Mouse (Mus musculus) neural tube, embryonic 14.5 days (tissue): ENCODE results near the gene Kcnk6. TPM values are rescaled to one million over a fixed set of nuclear protein-coding genes. Genes with fewer than 3 reads are reported as not detected.

Experiments
- ATAC-seq: fragments of 200-750 bp; cut with Nextera tagmentation; 2 replicates; pipeline ENCODE4 v1.8.0; 2017; ENCODE audit warnings: low read depth, mild to moderate bottlenecking, moderate TSS enrichment, moderate library complexity
- H3K27ac ChIP-seq: fragments of 300-500 bp; sonication (generic); 2 replicates; pipeline ENCODE4 v1.5.1; 2014; ENCODE audit warnings: low read depth, mild to moderate bottlenecking, control low read depth, low read length, moderate library complexity, mixed read lengths
- H3K27me3 ChIP-seq: fragments of 300-500 bp; sonication (generic); 2 replicates; pipeline ENCODE4 v1.6.1; 2014; ENCODE audit warnings: low read length; ENCODE audit not compliant: control insufficient read depth, insufficient read depth
- H3K36me3 ChIP-seq: fragments of 300-500 bp; sonication (generic); 2 replicates; pipeline ENCODE4 v1.6.1; 2014; ENCODE audit warnings: low read length, mixed read lengths; ENCODE audit not compliant: control insufficient read depth, insufficient read depth
- H3K4me1 ChIP-seq: fragments of 300-500 bp; sonication (generic); 2 replicates; pipeline ENCODE4 v1.6.1; 2014; ENCODE audit warnings: low read length; ENCODE audit not compliant: control insufficient read depth, insufficient read depth
- H3K4me2 ChIP-seq: fragments of 300-500 bp; sonication (generic); 2 replicates; pipeline ENCODE4 v1.6.1; 2014; ENCODE audit warnings: mild to moderate bottlenecking, low read depth, low read length, control low read depth
- H3K4me3 ChIP-seq: fragments of 300-500 bp; sonication (generic); 2 replicates; pipeline ENCODE4 v1.5.1; 2014; ENCODE audit warnings: low read depth, low read length, control low read depth, mixed read lengths
- H3K9ac ChIP-seq: fragments of 300-500 bp; sonication (generic); replicated peaks from 2 replicates; pipeline ENCODE4 v1.6.1; 2014; ENCODE audit warnings: low read depth, mild to moderate bottlenecking, control low read depth, low read length, mixed read lengths
- H3K9me3 ChIP-seq: fragments of 300-500 bp; sonication (generic); 2 replicates; pipeline ENCODE4 v1.6.1; 2016; ENCODE audit warnings: low read length; ENCODE audit not compliant: control insufficient read depth
- WGBS: fragments of 180-500 bp; shearing (Covaris S2); extraction: QIAGEN DNeasy Blood & Tissue Kit; methylation state at CpG from one replicate; pipeline ENCODE4 v1.1.7; 2014; 5-methylcytosine and 5-hydroxymethylcytosine counted together
- polyA plus RNA-seq: library from polyadenylated mRNA; unstranded; fragments of >200 nt; fragmentation: Nextera tagmentation; extraction: Ambion mirVana; gene quantifications from 2 replicates; pipeline ENCODE4 v1.2.1, GENCODE M21; 2014

Gene Kcnk6
- polyA plus RNA-seq, 1 experiment from 2014 or later = 0.52 TPM

DNA sequence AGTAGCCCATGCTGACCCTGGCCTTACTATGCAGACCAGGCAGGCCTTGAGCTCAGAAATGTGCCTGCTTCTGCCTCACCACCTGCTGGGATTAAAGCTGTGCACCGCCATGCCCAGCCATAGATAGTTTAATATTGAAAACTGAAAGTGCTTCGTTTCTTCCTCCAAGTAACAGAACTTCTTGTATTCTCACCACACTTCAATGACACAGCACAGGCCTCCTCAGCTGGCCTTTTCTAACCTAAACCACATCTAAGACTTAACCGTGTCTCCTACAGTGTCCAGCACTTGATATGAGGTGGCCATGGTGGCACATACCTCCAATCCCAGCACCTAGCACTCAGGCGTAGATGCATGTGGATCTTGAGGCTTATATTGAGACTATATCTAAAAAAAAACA lies 38.1 kb upstream of the Kcnk6 start:
- no peak for ATAC-seq

DNA sequence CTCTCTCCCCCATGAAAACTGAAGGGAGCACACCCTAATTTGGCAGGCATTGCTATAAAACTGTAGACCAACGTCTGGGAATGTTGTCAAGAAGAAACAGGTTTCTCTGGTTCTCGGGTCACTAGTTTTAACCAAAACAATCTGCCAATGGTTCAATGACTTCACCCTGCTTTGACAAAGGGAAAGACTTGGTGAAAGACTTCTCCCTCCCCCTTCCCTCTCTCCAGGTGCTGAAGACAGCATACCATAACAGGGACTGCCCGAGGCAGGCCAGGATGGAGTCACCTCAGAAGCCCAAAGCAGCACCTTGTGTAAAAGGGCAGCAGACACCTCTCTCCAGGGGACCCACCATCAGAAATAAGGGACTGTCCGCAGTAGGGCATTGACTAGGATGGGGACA lies 34.6 kb upstream of the Kcnk6 start:
- Histone ChIP-seq H3K4me3 (no peak overlapping the region), H3K9me3 (no peaks in the 10 kb centered on the region), H3K27ac (no peak overlapping the region), H3K4me2 (no peak overlapping the region), H3K27me3 (no peaks in the 10 kb centered on the region), H3K9ac (no peak overlapping the region), H3K4me1 (no peaks in the 10 kb centered on the region), H3K36me3 (no peaks in the 10 kb centered on the region)
- 60% methylated on average over 4 of the region's 4 CpGs for WGBS
- no peak for ATAC-seq

More for the DNA sequence above, 38.1 kb upstream of the Kcnk6 start:
- H3K27ac ChIP-seq = no peak overlapping the region
- H3K4me2 ChIP-seq = no peak overlapping the region
- H3K27me3 ChIP-seq = no peaks in the 10 kb centered on the region
- H3K4me1 ChIP-seq = no peaks in the 10 kb centered on the region
- H3K9ac ChIP-seq = no peak overlapping the region
- 88% methylated on average over 4 of the region's 4 CpGs for WGBS
- H3K4me3 ChIP-seq = no peak overlapping the region
- H3K36me3 ChIP-seq = no peaks in the 10 kb centered on the region
- no peaks in the 10 kb centered on the region for H3K9me3 ChIP-seq

DNA sequence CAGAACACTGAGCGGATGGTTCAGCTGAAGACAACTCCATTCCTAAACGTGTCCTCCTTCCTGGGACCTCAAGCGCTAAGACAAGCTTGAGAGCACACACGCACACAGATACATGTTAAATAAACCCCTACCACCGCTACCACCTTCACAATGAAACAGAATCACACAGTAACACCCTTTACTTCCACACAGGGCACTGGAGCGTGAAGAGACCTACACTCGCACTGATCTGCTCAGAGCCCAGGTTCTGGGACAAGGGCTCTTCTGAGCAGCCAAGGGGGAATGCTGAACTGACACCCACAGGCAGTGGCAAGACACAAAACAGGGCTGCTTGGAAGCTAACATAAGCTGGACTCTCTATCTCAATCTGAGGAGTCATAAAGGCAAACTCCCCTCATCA lies 33.3 kb upstream of the Kcnk6 start:
- 85% methylated on average over 7 of the region's 7 CpGs for WGBS
- no peak overlapping the region for H3K4me3 ChIP-seq
- H3K9ac ChIP-seq = no peak overlapping the region

DNA sequence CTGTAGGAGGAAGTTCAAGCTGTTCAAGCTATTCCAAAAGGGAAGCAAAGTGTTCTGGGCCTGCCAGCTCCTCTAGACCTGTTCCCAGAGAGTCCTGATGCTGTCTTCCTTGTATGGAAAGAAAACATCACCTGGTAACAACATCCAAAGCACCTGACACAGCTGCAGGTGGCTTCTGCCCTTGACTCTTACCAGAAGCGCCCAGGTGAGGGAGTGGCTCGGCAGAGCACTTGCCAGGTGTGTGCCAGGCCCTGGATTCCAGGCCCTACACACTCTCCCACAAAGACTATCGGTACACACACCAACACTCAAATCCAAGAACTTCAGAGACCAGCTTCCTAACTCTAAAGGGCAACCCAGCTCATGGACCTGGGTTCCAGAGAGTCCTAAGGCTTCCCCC lies 31.5 kb upstream of the Kcnk6 start:
- WGBS = 92% methylated on average over 3 of the region's 3 CpGs
- Histone ChIP-seq H3K9me3 (no peaks in the 10 kb centered on the region), H3K27ac (no peak overlapping the region), H3K4me1 (no peaks in the 10 kb centered on the region), H3K9ac (no peak overlapping the region), H3K27me3 (no peaks in the 10 kb centered on the region), H3K36me3 (no peaks in the 10 kb centered on the region), H3K4me3 (no peak overlapping the region), H3K4me2 (no peak overlapping the region)
- no peak for ATAC-seq

More for the DNA sequence above, 33.3 kb upstream of the Kcnk6 start:
- Histone ChIP-seq H3K4me1 (no peaks in the 10 kb centered on the region), H3K9me3 (no peaks in the 10 kb centered on the region), H3K27ac (no peak overlapping the region), H3K27me3 (no peaks in the 10 kb centered on the region), H3K4me2 (no peak overlapping the region), H3K36me3 (no peaks in the 10 kb centered on the region)
- ATAC-seq = no peak

DNA sequence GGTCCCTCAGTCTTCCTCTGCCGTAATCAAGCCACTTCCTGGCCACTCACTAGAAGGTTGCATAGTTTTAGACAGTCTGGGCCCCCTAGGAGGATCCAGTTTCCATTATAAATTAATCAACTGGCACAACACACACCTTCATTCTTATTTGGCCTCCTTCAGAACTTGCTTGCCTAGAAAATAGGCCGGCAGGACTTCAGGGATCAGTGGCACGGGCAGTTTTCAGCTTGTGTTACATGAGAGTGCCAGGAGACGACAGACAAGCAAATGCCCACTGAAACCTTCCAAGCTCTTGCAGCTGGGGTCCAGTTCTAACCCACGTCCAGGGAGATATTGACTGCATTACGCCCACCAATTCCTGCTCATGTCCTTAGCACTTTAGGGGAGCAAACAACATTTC lies 29.8 kb upstream of the Kcnk6 start:
- 87% methylated on average over 6 of the region's 6 CpGs for WGBS
- no peak for ATAC-seq
- no peak overlapping the region for H3K4me2 ChIP-seq
- no peak overlapping the region for H3K27ac ChIP-seq
- no peak overlapping the region for H3K9ac ChIP-seq
- H3K9me3 ChIP-seq = no peaks in the 10 kb centered on the region
- no peak overlapping the region for H3K4me3 ChIP-seq
- no peaks in the 10 kb centered on the region for H3K4me1 ChIP-seq
- no peaks in the 10 kb centered on the region for H3K27me3 ChIP-seq
- no peaks in the 10 kb centered on the region for H3K36me3 ChIP-seq

DNA sequence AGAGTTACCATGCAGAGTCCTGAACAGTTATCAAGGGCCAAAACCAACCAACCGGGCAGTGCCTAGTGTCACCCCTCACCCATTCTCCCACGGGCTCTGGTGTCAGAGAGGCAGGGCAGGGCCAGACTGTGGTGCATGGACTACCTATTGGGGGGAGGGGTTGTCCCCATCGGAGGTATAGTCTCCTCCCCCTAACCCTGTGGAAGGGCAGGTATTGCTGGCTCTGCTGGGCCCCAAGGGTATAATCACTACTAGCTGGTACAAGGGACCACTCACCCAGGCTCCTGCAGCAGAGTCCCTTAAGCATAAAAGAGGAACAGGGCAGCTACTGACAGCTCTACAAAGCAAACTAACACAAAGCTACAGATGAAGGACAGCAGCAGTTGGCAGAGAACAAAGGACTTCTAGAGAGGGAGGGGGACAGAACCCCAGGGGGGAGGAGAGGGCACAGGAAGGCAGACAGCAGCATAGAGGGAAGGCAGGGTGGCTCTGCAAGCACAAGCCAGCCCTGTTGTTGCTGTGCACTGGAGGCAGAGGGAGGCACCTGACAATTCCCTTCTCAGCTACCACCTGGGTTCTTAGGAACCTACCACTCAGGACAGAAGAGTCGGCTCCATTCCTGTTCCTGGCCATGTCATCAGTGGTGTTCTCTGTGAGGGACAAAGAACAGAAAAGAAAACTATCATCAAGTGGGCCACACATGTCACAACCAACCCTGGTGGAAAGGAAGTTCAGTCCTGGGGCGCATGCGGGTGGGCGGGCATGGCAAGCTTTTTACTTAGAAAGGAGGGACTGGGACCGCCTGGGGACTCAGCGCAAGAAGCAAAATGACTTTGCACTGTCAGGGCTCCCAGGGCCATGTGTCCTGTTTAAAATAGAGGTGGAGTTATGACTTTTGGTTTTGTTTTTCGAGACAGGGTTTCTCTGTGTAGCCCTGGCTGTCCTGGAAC lies 27.7 kb upstream of the Kcnk6 start:
- ATAC-seq = no peak

DNA sequence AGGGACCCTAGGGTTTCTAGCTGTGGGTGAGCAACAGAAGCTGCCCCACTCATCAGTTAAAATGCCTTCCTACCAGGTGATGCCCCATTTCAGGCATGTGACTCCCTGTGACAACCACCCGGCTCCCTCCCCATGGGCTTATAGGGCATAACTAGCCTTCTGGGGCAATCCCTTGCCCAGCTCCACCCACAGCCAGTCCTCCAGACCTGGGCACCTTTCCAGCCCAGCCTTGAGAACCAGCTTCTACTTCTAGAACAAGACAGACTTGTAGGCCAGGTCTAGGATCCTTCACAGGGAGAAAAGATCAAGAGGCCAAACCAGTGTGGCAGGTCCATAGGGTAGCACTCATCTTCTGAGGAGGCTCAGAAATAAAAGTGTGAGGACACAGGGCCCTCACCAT lies 25.1 kb upstream of the Kcnk6 start:
- WGBS = 75% methylated on average over 1 of the region's 1 CpGs
- no peak overlapping the region for H3K4me3 ChIP-seq
- no peak for ATAC-seq
- H3K4me2 ChIP-seq = no peak overlapping the region
- H3K27me3 ChIP-seq = no peaks in the 10 kb centered on the region
- H3K27ac ChIP-seq = no peak overlapping the region
- H3K4me1 ChIP-seq = no peaks in the 10 kb centered on the region
- no peak overlapping the region for H3K9ac ChIP-seq
- no peaks in the 10 kb centered on the region for H3K36me3 ChIP-seq
- H3K9me3 ChIP-seq = no peaks in the 10 kb centered on the region

More for the DNA sequence above, 27.7 kb upstream of the Kcnk6 start:
- no peaks in the 10 kb centered on the region for H3K27me3 ChIP-seq
- H3K27ac ChIP-seq = no peak overlapping the region
- H3K4me3 ChIP-seq = no peak overlapping the region
- H3K4me1 ChIP-seq = no peaks in the 10 kb centered on the region
- no peak overlapping the region for H3K4me2 ChIP-seq
- H3K9ac ChIP-seq = no peak overlapping the region
- no peaks in the 10 kb centered on the region for H3K36me3 ChIP-seq
- 75% methylated on average over 10 of the region's 10 CpGs for WGBS
- H3K9me3 ChIP-seq = no peaks in the 10 kb centered on the region

DNA sequence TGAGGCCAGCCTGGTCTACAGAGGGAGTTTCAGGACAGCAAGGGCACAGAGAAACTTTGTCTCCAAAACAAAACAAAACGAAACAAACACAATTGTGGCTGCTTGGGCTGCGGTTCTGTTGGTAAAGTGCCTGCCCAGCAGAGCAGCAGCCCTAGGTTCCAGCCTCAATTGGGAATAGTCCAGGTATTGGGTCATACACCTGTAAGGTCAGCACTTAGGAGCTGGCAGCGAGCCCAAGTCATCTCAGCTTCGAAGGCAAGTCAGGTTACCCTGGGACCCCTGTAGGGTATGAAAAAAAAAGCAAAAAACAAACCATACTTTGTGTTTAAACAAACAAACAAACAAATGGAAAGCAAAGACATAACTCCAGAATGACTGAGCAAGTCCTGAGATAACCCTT lies 23.6 kb upstream of the Kcnk6 start:
- H3K9me3 ChIP-seq = no peaks in the 10 kb centered on the region
- no peak overlapping the region for H3K4me3 ChIP-seq
- H3K27me3 ChIP-seq = no peaks in the 10 kb centered on the region
- ATAC-seq = no peak
- no peak overlapping the region for H3K4me2 ChIP-seq
- 94% methylated on average over 4 of the region's 4 CpGs for WGBS
- H3K27ac ChIP-seq = no peak overlapping the region
- H3K9ac ChIP-seq = no peak overlapping the region
- H3K36me3 ChIP-seq = no peaks in the 10 kb centered on the region
- H3K4me1 ChIP-seq = no peaks in the 10 kb centered on the region

DNA sequence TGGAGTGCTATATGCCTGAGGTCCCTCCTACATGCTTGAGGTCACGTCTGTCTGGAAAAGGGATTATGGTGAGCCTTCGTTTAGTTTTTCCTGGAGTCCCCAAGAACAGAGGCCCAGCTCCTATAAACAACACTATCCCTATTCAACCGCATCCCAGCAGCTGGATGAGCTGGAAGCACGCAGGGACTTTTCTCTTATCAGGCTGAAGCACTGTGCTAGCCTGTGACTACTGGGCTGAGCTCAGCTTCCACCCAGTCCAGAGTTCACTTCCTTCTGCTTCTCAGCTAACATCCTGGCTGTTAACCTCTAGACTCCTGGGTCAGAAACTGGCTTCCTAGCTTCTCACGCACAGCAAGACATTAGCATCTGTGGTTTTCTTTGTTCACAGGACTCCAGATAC lies 21.5 kb upstream of the Kcnk6 start:
- 62% methylated on average over 5 of the region's 5 CpGs for WGBS
- Histone ChIP-seq H3K36me3 (no peaks in the 10 kb centered on the region), H3K4me3 (no peak overlapping the region), H3K27me3 (no peaks in the 10 kb centered on the region), H3K9me3 (no peaks in the 10 kb centered on the region), H3K9ac (no peak overlapping the region), H3K27ac (no peak overlapping the region), H3K4me1 (no peaks in the 10 kb centered on the region), H3K4me2 (no peak overlapping the region)
- ATAC-seq = no peak
